Mouse (Mus musculus): Measurements from ENCODE around the gene Jun.

DNA sequence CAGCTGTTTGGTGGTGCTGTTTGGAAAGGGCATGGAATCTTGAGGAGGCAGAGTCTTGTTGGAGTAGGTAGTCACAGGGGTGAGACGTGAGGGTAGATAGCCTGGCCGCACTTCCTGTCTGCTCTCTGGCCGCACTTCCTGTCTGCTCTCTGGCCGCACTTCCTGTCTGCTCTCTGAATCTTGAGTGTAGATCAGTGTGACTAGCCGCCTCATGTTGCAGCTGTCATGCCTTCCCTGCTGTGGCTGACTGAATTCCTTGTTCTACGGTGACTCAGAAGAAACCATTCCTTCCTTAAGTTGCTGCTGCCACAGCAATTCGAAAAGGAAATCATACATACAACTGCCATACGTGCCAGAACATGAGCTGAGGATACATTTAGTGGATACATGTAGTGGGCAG lies 31.9 kb upstream of the Jun start:
- TF ChIP-seq KAT2A (conservative IDR thresholded peaks at IDR 0.05; ENCODE audit: low read depth, low read length) (no peak), POLR2A (IDR thresholded peaks at IDR 0.05; ENCODE audit: control insufficient read depth in 1 of 2, insufficient read depth in 1 of 2, low read depth in 1 of 2, low read length in 2 of 2, poor library complexity in 1 of 2) (no peak), MYC (IDR thresholded peaks at IDR 0.05; ENCODE audit: low read depth, low read length) (no peak), ETS1 (IDR thresholded peaks at IDR 0.05; ENCODE audit: low read depth, low read length) (no peak), SMC3 (IDR thresholded peaks at IDR 0.05; ENCODE audit: low read depth, low read length) (no peak), CHD2 (IDR thresholded peaks at IDR 0.05; ENCODE audit: low read length) (no peak), CTCF (IDR thresholded peaks at IDR 0.05 in 2 of 3, conservative IDR thresholded peaks at IDR 0.05 in 1 of 3; ENCODE audit: control insufficient read depth in 1 of 3, insufficient read depth in 1 of 3, low read depth in 2 of 3, low read length in 3 of 3, poor library complexity in 1 of 3, severe bottlenecking in 1 of 3) (no peak), GABPA (IDR thresholded peaks at IDR 0.05; ENCODE audit: low read depth, low read length) (no peak), ZC3H11A (IDR thresholded peaks at IDR 0.05; ENCODE audit: low read depth, low read length) (no peak), GATA1 (IDR thresholded peaks at IDR 0.05; ENCODE audit: low read depth, low read length) (no peak)

All from MEL (cell line).